Mouse (Mus musculus) erythroid progenitor cell, adult 5-6 weeks (primary cell): ENCODE results near the gene Gm49384. TPM values are rescaled to one million over a fixed set of nuclear protein-coding genes. Genes with fewer than 3 reads are reported as not detected.
"Not testable (repeated sequence)": the region's sequence is repeated elsewhere in the genome, so short reads cannot be mapped to it uniquely, and the experiment has no call there.

ENCODE experiments used
- ATAC-seq: replicated peaks from 2 replicates; pipeline ENCODE4 v1.8.0; 2016; ENCODE audit warnings: moderate number of reproducible peaks, mild to moderate bottlenecking, moderate TSS enrichment, inconsistent platforms; ENCODE audit not compliant: poor library complexity, low FRiP score, severe bottlenecking
- total RNA-seq, 2 experiments: library from RNA; stranded (forward) in 1 of 2; stranded (reverse) in 1 of 2; fragments of 150-400 nt in 1 of 2; fragments of 186-747, 209-891 nt in 1 of 2; gene quantifications; 2 replicates each; pipeline versions ENCODE4 v1.2.3 to v1.2.4; 2015 to 2017; ENCODE audit warnings: low replicate concordance in 2 of 2

The Gm49384 gene
- total RNA-seq, 2 experiments from 2014 or later = 14.6 to 17.6 TPM

- ATAC-seq = no peak
Observed at GRCm38 (mm10) chr12:69175975-69176374, 28.1 kb downstream of the Gm49384 start.

- no peak for ATAC-seq
Observed at GRCm38 (mm10) chr12:69171307-69171706, 32.8 kb downstream of the Gm49384 start.

GRCm38 (mm10) chr12:69168461-69169106 is 35.5 kb downstream of the Gm49384 start, which contains the start of gene Lrr1:
Gene Lrr1 (plus strand): TSS chr12:69168814.
- peak; percentile 95 for ATAC-seq

- ATAC-seq = 0 out of 2 replicates have a peak, but pooled peaks have one; percentile 4
Observed at GRCm38 (mm10) chr12:69167656-69168460, 36.2 kb downstream of the Gm49384 start.

GRCm38 (mm10) chr12:69166861-69167581 is 37.0 kb downstream of the Gm49384 start:
- not testable (repeated sequence) for ATAC-seq

GRCm38 (mm10) chr12:69164904-69165303 is 39.2 kb downstream of the Gm49384 start:
- no peak for ATAC-seq

- not testable (repeated sequence) for ATAC-seq
Observed at GRCm38 (mm10) chr12:69163586-69163985, 40.5 kb downstream of the Gm49384 start.

GRCm38 (mm10) chr12:69160677-69161076 is 43.4 kb downstream of the Gm49384 start:
- ATAC-seq = not testable (repeated sequence)

- ATAC-seq = peak; percentile 49
Observed at GRCm38 (mm10) chr12:69159578-69159940, 44.5 kb downstream of the Gm49384 start.

- ATAC-seq = peak; percentile 94
Observed at GRCm38 (mm10) chr12:69158765-69159577, 45.1 kb downstream of the Gm49384 start, which contains the start of gene Rps29. Gene Rps29 (minus strand): TSS chr12:69159186.

GRCm38 (mm10) chr12:69158366-69158764 is 45.7 kb downstream of the Gm49384 start:
- no peak for ATAC-seq

GRCm38 (mm10) chr12:69157107-69157506 is 47.0 kb downstream of the Gm49384 start:
- ATAC-seq = peak; percentile 70

- no peak for ATAC-seq
Observed at GRCm38 (mm10) chr12:69156436-69156835, 47.6 kb downstream of the Gm49384 start.

GRCm38 (mm10) chr12:69155923-69156322 is 48.1 kb downstream of the Gm49384 start:
- no peak for ATAC-seq

- ATAC-seq = no peak
Observed at GRCm38 (mm10) chr12:69150049-69150448, 54.0 kb downstream of the Gm49384 start.

- ATAC-seq = no peak
Observed at GRCm38 (mm10) chr12:69147166-69147735, 56.8 kb downstream of the Gm49384 start.

- no peak for ATAC-seq
Observed at GRCm38 (mm10) chr12:69143460-69143859, 60.6 kb downstream of the Gm49384 start.

- no peak for ATAC-seq
Observed at GRCm38 (mm10) chr12:69139841-69140240, 64.2 kb downstream of the Gm49384 start.
